Mouse (Mus musculus) ovary, postnatal 14 days (tissue): ENCODE results near the gene 2310007B03Rik.

Experiments used
- DNase-seq: peaks from one replicate; pipeline ENCODE4 v3.0.0; 2022; ENCODE audit warnings: low spot score

The 2310007B03Rik gene

DNA sequence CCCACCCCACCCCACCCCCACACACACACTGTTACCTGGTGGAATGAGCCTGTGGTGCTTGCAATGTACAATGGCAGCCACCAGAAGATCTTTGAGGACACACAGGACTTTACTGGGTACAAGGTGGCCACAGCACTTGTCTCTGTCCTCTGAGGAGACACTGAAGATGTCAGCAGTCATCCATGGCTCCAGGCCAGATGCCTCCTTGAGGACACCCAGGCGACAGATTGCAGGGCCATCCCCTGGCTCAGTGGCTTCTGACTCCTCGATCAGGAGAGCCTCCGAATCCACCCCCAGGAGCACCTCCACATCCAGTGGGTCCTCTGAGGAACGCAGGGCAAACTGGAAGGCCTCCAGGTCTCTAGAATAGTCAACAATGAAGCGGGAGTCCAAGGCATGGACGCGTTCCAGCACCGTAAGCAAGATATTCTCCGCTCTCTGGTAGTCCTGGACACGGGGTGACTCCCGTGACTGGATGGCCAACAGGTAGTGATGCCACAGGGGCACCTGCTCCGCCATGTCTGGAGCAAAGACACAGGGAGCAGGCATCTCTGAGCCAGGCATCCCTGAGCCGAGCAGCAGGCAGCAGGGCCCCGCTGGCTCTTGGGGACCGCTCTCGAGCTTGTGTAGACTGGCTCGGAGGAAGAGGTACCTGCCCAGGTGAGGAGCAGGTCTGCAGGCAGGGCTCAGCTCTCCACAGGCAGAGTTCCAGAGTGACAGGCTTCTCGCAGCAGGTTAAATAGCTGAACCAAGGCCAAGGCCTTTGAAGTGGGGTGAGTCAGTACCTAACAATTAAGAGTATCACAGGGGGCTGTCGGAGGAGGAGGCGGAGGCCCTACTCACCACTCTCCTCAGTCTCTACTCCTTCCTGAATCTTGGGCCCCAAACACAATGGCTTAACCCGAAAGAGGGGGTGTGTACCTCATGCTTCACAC, 915 bp downstream of the 2310007B03Rik start:
- DNase-seq, result no peak

- DNase-seq, result no peak
Observed at GRCm38 (mm10) chr1:93158916-93159315, 1.8 kb downstream of the 2310007B03Rik start.

DNA sequence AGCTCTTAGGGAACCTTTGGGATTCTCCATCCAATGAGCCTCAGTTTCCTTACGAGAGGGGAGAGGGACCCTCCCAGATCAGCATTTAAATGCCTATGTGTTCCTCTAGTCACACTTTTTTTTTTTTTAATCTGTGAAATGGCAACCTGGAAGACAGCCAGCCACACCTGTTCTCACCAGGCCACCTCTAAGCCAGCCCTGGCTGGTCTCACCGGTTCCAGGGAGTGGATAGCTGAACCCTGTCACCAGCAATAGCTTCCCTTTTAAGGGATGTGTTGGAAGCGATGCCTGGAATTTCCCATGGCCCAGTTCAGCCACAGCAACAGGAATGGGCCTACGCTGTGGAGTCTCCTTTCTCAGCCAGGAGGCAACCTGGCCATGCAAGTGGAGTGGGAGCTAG, 3.2 kb downstream of the 2310007B03Rik start:
- no peak for DNase-seq

- no peak for DNase-seq
Observed at GRCm38 (mm10) chr1:93150907-93151661, 9.7 kb downstream of the 2310007B03Rik start.

DNA sequence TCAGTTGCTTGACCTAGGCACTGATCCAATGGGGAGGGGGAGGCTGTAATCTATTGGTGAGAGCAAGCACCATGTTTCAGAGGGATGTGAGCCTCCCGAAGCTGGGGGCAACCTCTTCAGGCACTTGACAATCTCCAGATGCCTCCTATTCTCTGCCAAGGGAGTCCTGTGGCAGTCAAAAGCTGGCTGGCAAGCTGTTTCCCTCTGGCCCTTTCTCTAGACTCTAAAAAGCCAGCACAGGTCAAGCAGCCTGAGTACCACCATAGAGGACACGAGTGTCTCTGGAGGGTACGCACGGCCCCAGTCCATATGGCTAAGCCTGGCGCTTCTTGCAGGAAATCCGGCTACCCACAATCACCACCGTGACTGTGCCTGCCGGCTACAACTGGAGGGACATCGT, 16.6 kb downstream of the 2310007B03Rik start:
- DNase-seq, result no peak

- DNase-seq, result no peak
Observed at GRCm38 (mm10) chr1:93142871-93143270, 17.9 kb downstream of the 2310007B03Rik start.

DNA sequence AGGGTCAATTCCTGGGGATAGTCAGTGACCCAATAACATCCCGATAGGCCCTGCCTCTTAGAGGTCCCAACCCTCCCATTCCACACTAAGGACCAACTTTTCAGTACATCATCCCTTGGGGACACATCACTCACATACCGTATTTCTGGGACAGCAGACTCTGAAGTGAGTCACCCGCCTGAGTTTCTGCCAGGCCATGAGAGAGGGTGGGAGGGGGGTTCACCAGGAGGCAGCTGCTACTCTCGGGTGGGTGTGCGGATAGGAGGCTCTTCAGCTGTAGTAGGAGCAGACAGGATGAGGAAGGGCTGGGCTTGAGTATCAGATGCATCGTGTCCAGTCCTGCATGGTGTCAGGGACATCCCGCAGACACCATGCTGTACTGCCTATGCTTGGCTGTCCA, 21.0 kb downstream of the 2310007B03Rik start:
- no peak for DNase-seq

- no peak for DNase-seq
Observed at GRCm38 (mm10) chr1:93138534-93138933, 22.2 kb downstream of the 2310007B03Rik start.

GRCm38 (mm10) chr1:93135036-93135526, 25.7 kb downstream of the 2310007B03Rik start, which contains the start of gene Agxt:
TSS of gene Agxt (plus strand) at chr1:93135240.
- no peak for DNase-seq

DNA sequence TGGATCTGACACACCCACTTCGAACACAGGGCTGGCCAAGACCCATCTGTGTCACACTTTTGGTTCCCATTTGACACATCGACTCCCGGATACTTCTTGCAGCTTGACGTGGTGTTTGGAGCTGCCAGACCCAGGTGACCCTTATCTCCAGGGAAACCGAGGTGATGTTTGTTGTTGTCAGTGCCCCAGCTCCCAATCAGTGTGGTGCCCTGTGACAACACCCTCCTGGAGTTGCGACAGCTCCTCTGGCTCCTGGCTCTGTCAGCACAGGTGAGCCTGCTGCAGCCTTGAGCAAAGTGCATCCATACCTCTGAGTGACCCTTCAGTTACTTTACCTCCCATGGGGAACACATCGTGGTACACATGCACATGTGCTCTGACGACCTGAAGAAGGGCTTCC, 28.1 kb downstream of the 2310007B03Rik start:
- DNase-seq, result no peak

DNA sequence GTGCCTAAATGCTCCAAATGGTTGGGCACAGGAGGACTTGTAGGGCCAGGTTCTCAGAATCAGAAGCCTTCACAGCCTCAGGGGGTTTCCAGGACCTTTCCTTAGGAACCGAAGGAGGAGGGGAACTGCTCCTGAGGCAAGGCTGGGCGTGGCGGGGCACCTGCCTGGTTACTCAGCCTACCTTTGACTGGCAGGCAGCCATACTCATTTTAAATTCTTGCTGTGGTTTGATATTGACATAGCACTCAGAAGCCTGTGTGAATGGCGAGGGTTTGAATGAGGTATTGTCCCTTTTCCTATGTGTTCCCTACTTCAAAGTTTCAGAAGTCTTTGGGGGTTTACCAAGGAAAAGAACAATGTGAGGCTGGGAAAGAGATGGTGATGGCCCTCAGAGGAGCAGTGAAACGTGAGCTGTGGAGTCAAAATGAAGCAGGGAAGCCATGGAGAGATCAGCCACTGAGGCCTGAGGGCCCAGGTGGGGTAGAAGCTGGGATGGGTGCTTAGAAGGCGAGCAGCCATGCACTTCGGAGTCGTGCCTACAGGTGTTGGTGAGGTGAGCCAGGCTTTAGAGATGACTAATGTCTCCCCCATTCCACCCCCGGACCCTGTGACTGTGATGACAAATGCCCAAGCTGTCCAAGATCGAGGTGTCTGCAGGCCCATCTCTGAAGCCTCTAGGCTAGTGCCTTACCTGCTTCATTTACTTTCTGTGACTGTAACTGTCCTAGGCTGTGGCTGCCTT, 30.3 kb downstream of the 2310007B03Rik start:
- no peak for DNase-seq

DNA sequence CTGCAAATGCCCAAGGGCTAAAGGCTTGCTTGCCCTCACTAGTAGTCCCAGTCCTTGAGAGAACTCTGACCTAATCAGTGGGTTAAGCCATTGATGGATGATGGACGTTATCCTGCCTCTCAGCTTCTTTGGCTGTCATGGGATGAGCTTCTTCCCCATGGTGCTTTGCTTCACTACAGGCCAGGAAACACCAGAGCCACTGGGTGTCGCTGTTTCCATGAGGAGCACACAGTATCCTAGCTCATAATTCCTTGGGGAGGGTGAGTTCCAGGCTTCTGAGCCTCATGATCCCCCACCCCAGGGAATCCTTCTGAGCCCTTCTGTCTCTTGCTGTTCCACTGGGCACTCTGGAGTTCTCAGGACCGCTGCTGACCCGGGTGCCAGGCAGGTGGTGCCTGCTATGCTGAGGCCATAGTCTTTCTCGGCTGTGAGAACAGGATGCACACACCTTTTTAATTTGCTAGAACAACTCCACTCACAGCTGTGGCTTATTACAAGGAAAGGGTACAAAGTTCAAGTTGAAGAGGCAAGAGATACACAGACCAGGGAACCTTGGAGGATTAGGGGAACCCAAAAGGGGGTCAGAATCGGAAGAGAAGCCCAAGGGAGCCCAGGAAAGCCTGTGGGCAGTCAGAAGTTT, 31.9 kb downstream of the 2310007B03Rik start:
- peak; percentile 64 for DNase-seq

- no peak for DNase-seq
Observed at GRCm38 (mm10) chr1:93128209-93128608, 32.5 kb downstream of the 2310007B03Rik start.

DNA sequence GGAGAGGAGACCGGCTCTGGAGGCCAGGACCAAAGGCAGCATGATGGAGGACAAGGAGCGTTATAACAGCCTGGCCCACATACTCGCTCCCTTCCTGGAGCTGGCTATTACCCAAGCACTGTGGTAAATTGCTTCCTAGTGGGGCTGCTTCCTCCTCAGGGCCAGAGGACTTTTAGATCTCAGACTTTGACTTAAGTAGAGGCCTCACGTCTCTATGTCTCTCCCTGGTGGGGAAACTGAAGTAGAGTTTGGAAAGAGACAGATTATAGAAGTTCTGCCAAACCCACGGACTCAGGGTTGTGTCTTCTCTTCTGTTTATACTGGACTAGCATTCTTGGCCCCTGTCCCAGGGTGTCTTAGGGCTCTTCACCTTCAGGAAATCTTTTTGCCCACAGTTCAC, 35.5 kb downstream of the 2310007B03Rik start:
- DNase-seq, result no peak

- no peak for DNase-seq
Observed at GRCm38 (mm10) chr1:93124066-93124465, 36.7 kb downstream of the 2310007B03Rik start.

DNA sequence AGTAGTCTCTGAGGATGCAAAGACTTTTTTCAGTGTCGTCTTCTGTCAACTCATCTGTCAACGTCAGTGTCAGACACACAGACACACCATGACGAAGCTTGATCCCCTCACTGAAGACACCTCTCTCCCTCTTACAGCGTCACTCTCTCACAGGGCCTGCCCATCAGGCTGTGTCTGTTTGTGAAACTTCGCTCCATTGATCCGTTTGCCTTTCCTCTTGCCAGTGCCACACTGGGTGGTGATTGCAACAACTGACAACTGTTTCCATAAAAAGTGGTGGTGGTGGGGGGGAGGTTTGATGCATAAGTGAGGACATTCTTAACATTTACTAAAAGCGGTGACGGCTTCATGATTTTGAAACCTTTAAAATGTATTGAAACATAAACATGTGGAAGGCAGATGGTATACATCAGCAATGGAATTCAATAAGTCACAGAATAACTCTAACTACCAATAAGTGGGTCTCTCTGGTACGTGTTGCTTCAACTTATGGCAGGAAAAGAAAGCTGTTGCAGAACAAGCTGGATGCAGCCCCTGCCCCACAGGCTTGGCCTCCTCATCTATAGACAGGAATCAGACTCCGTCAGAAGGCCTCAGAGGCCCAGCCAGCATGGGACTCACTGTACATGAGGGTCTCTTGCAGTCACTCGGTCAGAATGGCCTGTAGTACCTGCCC, 37.4 kb downstream of the 2310007B03Rik start:
- DNase-seq, result no peak

DNA sequence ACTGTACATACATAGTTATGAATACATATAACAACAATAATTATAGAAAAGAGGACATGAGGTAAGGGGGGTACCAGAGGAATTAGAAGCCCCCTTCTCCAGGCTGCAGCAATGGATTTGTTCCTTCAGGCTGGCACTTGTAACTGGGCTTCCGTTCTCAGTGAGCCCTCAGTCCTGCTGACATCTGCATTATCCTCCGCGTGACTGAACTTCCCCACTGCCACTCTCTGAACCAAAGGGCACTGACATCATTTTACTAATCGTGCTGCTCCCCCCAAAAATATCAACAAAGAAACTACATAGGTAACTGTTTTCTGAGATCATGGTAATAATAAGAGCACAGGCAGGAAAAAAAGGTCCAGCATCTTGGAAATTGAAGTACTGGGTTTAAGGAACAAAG, 41.9 kb downstream of the 2310007B03Rik start:
- no peak for DNase-seq

GRCm38 (mm10) chr1:93115471-93115870, 45.3 kb downstream of the 2310007B03Rik start:
- no peak for DNase-seq

DNA sequence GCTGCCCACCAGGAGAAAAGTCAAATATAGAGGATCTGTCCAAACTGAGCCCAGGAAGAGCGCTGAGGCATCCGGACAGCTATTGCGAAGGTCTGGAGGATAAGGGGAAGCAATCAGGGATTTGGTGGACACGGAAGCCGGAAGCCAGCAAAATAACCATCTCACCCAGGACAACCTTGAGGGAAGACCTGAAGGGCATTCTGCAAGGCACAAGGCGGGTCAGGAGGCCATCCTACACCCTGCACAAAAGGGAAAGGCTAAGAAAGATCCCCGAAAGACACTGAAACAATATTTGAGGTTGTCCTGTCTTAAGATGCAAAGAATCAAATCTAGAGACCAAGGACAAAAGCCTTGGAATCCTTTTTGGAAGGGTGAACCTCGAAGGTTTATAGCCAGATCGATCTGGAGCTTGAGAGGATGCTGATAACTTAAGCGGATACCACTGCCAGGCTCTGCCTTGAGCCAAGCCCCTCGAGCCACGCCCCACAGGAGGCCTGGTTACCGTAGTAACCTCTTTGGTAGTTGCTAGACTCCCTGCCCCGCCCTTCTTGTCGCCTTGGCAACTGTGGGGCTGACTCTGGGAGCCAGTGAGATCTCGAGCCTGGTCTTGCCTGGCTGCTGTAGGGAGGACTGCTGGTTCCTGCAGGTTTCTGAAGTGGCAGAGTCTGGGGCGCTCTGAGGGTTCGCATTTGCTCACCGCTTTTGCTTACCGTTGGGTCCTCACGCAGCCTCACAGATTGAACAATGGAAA, 45.9 kb downstream of the 2310007B03Rik start:
- no peak for DNase-seq

GRCm38 (mm10) chr1:93102700-93103099, 58.0 kb downstream of the 2310007B03Rik start:
- DNase-seq, result no peak
